Mouse (Mus musculus): Measurements from ENCODE around the gene 4930404N11Rik.

The 4930404N11Rik gene

GRCm38 (mm10) chr10:81354738-81355477 lies 10.7 kb downstream of the 4930404N11Rik start:
- DNase-seq = no peak

DNA sequence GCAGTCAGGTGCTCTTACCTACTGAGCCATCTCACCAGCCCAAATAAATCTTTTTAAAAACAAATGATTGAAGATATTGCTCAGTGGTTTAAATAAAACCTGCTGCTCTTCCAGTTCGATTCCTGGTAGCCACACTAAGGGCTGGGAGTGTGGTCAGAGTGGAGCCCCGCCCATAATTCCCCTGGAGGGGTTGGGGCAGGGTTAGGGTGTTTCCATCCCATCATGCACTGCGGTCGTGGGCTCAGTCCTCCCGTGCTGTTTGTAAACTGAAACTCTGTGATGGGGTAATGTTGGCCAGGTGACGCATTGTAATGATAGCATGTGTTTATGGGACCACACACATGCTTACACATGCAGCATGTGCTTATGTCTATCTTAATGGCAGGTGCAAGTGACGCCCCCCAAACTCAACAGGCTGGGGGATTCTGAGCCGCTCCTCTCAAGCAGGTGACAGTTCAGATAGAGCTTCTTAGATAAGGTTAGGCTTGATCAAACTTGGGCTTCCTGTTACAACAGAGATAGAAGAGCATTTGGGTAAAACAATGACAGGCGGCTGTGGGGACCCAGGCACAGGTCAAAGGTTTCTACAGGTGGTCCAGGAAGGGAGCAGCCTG lies 13.8 kb downstream of the 4930404N11Rik start:
- no peak for DNase-seq

- DNase-seq = peak; percentile 99 to 100
Measured at GRCm38 (mm10) chr10:81350351-81351063, 15.1 kb downstream of the 4930404N11Rik start, which contains the start of gene Hmg20b. Gene Hmg20b, minus strand, starts transcription at chr10:81350480.

GRCm38 (mm10) chr10:81349961-81350350 lies 15.7 kb downstream of the 4930404N11Rik start:
- no peak for DNase-seq

- no peak for DNase-seq
Measured at GRCm38 (mm10) chr10:81349146-81349545, 16.5 kb downstream of the 4930404N11Rik start.

DNA sequence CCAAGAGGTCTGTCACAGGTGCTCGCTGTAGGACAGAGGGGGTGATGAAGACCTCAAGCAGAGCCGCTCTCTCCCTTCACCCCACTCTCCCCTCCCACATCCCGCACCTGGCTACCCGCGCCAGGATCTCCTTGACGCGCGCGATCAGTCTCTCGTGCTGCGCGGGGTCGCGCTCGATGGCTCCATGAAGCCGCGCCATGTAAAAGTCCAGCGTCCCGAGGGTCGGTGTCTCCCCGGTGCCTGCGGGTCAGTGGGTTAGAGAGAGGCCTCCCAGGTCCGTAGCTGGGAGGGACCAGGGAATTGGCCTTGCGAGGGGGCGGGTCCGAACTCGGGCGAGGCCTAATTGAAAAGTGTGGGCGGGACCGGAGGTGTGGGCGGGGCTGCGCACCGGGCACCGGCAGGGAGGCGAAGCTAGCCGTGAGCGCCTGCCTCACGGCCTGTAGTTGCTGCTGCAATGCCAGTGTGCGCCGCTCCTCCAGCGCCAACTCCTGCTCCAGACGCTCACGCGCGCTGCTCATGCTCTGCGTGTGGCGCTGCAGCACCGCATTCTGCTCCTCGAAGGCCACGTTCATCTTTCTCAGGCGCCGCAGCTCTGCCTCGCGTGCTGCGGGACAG lies 19.1 kb downstream of the 4930404N11Rik start:
- DNase-seq = no peak

- no peak for DNase-seq
Measured at GRCm38 (mm10) chr10:81345162-81345534, 20.5 kb downstream of the 4930404N11Rik start.

DNA sequence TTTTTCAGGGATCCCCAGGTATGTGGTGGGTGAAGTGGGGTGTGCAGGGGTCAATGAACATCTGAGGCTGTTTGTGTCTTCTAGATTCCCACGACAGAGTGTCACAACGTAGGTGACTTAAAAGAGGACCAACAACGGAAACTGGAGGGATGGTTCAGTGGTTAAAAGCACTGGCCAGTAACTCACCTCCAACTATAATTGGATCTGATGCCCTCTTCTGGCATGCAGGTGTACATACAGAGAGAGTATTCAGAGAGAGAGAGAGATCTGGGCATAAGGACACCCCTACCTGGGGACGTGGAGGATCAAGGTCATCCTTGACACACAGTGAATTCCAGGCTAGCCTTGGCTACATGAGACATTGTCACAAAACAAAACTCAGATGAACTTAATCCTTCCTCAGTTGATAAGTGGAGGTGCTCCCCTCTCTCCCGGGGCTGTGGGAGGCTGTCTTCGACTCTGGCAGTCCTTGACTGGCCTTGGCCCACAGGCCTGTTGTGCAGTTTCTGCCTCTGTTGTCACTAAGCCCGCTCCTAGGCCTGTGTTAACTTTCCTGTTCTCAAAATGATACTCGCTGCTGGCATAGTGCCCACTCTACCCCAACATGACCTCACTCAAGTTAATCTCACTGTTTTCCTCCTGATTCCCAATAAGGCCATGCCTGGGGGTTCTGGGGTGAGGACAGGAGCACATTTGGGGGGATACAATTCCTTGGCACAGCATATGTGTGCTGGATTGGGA lies 21.0 kb downstream of the 4930404N11Rik start:
- DNase-seq = no peak

- no peak for DNase-seq
Measured at GRCm38 (mm10) chr10:81342686-81343505, 22.7 kb downstream of the 4930404N11Rik start, which contains the start of gene Gipc3. Gene Gipc3, minus strand, starts transcription at chr10:81343266.

DNA sequence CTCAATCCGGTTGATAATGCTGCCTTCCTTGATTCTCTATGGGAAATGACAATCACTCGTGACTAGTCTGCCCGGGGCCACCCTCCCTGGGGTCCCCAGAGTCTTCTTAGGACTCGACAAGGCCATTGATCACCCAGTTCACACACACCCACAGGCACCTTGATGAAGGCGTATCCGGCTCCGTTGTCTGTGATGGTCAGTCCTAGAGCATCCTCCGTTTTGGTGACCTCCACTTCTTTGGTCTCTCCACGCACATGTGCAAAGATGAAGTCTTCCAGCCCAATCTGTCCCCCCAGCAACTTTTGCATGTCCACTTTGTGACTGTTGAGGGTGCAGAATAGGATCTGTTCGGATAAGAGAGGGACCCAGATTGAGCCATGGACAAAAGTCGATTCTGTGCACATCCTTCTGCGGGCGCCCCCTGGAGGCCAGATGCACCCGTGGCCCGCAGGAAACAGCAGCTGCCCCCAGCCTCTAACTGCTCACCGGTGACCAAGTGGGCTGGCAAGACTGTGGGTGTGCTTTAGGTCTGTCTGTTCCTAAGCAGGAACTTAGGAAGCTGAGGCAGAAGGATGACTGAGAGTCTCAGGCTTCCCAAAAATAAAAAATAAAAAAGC lies 24.2 kb downstream of the 4930404N11Rik start:
- DNase-seq = peak; percentile 63 to 79

GRCm38 (mm10) chr10:81340551-81341332 lies 24.9 kb downstream of the 4930404N11Rik start:
- no peak for DNase-seq

DNA sequence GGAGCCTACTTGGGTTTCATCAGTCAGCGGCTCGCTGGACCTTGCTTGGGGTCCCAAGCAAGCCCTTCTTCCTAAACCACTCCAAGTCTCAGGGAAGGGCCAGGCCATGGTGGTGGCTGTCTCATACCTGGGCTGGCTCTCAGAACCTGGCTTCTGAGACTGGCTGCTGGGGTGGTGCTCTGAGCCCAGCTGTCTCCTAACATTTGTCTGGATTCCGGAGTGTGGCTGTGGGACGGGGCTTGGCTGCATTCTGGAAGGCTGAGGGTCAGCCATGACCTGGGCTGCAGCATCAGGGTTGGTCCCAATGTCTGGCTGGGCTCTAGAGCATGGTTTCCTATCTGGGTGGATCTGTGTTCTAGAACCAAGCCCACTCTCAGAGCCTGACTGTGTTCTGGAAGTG lies 29.1 kb downstream of the 4930404N11Rik start:
- no peak for DNase-seq

GRCm38 (mm10) chr10:81335393-81336340 lies 29.9 kb downstream of the 4930404N11Rik start:
- DNase-seq = no peak

DNA sequence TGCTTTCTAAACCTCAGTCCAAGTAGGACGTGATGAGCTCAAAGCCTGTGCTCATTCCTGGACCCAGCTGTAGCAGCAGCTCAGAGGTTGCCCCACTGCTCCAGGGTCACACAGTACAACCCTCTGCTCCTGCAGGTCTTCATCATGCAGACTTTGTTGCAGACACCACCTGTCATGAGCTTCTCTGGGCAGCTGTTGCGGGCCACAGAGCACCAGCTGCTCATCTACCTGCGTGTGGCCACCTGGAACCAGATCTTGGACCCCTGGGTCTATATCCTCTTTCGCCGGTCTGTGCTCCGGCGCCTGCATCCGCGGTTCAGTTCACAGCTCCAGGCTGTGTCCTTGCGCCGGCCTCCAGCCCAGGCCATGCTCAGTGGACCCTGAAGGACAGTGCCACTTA lies 31.3 kb downstream of the 4930404N11Rik start:
- no peak for DNase-seq

GRCm38 (mm10) chr10:81332277-81332676 lies 33.3 kb downstream of the 4930404N11Rik start:
- no peak for DNase-seq

- DNase-seq = no peak
Measured at GRCm38 (mm10) chr10:81330007-81330406, 35.6 kb downstream of the 4930404N11Rik start.

GRCm38 (mm10) chr10:81329194-81329975 lies 36.2 kb downstream of the 4930404N11Rik start:
- DNase-seq = no peak

DNA sequence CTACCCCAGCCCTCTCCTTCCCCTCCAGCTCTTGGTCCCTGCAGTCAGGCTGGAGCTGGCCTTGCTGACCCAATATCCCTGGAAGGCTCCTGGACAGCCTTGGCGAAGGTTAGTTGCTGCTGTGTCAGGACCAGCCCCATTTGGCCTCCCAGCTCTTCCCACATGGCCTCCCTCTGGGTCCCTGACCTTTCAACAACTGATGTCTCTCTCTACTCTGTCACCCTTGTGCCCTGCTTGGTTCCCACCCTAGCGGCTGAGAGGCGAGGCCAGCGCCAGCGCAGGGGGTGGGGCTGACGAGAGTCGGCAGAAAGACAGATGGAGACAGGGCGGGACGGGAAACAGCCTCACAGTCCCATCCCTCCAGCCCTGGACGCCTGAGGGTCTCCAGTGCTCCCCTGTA lies 37.2 kb downstream of the 4930404N11Rik start, which contains the start of gene Tbxa2r:
Tbxa2r (plus strand) TSS at position 346 of the 400 bp plus-strand sequence.
- DNase-seq = no peak

Data from cerebellum, adult 18-20 months (tissue).